Mouse (Mus musculus) bone marrow macrophage, adult 2 months (primary cell): Measurements from ENCODE around the gene Hdac7.

ENCODE experiments used
- CTCF ChIP-seq: IDR thresholded peaks from 2 replicates; pipeline ENCODE4 v1.5.1; 2012; ENCODE audit warnings: low read depth, mild to moderate bottlenecking, low read length, moderate library complexity
- POLR2A ChIP-seq: IDR thresholded peaks from 2 replicates; pipeline ENCODE4 v1.6.1; 2012; ENCODE audit warnings: mild to moderate bottlenecking, low read depth, low read length, borderline replicate concordance

GRCm38 (mm10) chr15:97887541-97888016, 43.3 kb upstream of the Hdac7 start:
- TF ChIP-seq CTCF = no peak
- no peak for TF ChIP-seq POLR2A
